Mouse (Mus musculus): ENCODE measurements around the gene Tecr.

Gene Tecr

DNA sequence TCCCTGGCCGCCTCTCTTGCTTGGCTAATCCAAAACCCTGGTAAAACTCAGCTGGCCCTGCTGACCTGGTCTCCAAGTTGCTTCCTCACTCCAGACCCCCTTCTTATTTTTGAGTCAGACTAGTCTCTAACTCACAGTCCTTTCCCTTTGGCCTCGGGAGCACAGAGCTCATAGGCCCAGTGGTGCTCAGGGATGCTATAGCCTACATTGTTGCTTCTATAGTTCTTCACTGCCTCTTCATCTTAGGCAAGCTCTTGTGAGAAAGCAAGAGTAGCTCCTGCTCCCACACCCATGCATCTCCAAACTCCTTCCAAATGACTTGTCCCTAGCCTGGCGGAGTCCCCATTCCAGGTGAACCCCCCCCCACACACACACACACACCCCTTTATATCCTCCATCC is 40.1 kb downstream of the Tecr start:
- no peak for DNase-seq (ENCODE audit: extremely low spot score, low read depth, low spot score)

DNA sequence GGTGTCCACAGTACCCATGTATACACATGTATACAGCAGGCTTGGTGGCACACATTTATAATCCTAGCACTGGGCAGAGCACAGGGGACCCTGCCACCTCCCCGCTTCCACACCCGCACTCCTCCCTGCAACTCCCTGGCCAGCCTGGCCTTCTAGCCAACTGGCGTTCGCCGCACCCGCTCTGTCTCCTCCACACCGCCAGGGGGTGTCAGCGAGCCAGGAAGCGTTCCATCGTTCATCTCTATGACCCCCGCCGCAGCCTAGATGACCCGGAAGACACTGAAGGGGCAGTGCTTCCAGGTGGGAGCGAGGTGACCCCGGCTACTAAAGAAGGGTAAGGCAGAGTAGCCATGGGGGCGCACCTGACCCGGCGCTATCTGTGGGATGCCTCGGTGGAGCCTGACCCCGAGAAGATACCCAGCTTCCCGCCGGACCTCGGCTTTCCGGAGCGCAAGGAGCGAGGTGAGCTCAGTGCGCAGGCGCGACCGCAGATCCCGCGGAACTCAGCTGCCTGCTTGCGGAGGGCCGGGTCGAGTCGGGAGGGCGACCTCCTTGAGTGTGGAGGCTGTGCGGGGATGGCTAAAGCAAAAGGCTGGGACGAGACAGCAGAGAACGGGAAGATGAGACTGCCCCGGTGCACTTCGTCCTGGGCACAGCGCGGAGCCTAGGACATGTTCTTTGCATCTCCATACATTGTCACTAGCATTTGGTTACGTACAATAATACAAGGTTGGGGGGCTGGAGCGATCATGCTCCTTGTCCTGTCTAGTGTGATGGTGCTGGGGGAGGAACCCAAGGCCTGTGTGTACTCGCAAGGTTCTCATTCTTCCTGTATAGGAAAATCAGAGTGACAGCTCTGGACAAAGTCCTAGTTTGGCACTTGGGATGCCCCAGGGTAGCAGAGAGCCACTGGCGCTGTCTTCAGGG is 41.0 kb downstream of the Tecr start, which contains the start of gene Ndufb7:
TSS of gene Ndufb7 (plus strand) at position 203 of the 927 bp plus-strand sequence.
- DNase-seq (ENCODE audit: extremely low spot score, low read depth, low spot score), result peak; percentile 28

DNA sequence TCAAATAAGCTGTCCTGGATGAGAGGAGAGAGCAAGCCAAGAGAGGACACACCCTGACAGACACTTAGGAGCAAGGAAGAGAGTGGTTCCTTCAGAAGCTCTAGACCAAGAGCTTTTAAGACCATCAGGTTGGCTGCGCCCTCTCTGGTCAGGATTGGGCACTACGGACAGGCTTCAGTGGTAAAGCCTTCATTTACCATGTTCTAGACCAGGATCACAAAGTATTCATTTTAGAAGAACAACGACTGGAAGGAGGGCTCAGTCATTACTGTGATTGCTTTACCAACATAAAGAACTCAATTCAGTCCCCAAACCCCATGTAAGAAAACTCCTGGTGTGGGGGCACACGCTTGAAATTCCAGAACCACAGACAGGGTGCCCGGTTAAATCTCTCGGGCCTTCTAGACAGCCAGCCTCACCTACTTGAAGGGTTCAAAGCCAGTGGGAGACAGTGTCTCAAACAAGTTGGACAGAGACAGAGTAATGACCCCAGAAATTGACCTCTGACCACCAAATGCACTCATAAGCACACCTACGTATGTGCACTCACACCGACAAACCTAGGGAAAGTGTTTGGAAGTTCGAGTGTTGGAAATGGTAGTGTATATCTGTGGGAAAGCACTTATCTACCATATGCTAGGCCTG is 41.9 kb downstream of the Tecr start:
- DNase-seq (ENCODE audit: extremely low spot score, low read depth, low spot score), result no peak

DNA sequence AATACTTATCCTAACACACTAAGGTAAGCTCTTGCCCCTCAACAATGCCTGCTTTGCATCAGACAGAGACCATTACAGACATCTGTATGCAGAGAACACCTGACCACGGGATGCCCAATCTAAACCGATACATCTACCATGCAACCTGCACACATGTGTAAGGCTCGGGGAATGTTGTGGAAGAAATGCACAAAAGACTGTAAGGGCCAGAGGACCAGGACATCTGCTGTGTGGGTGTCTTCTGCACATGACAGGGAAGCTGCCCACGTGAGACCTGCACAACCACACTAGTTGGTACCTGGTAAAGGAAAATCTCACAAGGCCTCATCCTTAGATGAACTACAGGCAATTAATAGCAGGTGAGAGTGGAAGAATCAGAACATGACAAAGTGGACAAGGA is 44.5 kb downstream of the Tecr start:
- DNase-seq (ENCODE audit: extremely low spot score, low read depth, low spot score), result no peak

DNA sequence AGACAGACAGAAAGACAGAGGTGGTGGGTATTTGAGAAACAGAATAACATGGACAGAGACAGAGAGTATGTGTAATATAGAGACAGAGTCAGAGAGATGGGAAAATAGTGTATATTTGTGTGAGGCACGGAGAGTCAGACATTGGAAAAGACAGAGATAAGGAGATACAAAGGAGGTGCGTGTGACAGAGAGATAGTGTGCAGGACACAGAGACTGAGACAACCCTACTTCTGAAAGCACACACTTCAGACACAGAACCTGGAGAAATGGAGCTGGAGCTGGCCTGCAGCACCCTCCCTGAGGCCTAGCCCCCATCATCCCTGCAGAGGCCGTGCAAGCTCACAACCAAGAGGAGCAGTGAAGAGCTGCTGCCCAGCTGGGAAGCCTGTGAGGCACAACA is 45.1 kb downstream of the Tecr start:
- DNase-seq (ENCODE audit: extremely low spot score, low read depth, low spot score), result no peak

DNA sequence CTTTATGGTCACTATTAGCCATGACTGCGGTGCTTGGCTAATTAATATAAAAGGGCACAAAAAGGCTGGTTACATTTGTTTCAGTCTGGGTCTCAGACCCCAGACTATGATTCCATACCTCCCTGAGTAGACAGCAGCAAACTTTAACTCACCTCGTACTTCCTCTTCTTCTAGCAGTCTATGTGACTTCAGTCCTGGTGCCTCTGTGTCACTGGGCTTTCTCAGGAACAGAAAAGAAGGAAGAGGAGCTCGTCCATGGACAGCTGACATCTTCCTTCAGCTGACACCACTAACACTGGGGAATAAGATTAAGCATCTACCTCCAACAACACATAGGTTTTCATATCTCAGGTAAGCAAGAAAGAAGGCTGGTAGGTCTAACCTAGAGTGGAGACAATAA is 72.0 kb downstream of the Tecr start, which contains the start of gene Olfr370:
TSS of gene Olfr370 (plus strand) at position 45 of the 400 bp plus-strand sequence.
- DNase-seq (ENCODE audit: extremely low spot score, low read depth, low spot score), result no peak

DNA sequence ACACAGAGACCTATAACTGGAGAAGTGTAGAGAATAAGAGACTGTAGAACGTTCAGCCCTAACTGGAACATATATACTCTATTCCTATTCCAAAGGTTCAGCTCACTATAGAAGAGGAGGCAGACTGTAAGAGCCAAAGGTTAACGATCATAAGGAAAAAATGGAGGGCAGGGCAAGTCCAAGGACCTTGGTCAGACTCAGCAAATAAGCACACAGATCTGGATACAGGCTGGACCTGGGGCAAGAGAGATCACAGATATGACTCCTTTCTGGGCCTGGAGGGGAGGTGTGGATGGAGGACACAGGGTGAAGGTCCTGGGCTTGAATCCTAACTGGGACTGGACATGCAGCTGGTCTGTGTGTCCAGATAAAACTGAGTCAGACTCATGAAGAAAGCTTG is 73.0 kb downstream of the Tecr start:
- DNase-seq (ENCODE audit: extremely low spot score, low read depth, low spot score), result no peak

All from hindlimb bud, embryonic 11.5 days (tissue).